Mouse (Mus musculus) ES-E14 (cell line): Measurements from ENCODE around the gene Srpr.

Experiments used
- CHD2 ChIP-seq: IDR thresholded peaks from 2 replicates; pipeline ENCODE4 v1.6.1; 2014; ENCODE audit warnings: mild to moderate bottlenecking, low read depth, low read length, inconsistent platforms
- HCFC1 ChIP-seq: IDR thresholded peaks from 2 replicates; pipeline ENCODE4 v1.6.1; 2012; ENCODE audit warnings: low read length, inconsistent platforms, borderline replicate concordance; ENCODE audit not compliant: insufficient read depth
- MAFK ChIP-seq: IDR thresholded peaks from 2 replicates; pipeline ENCODE4 v1.6.1; 2014; ENCODE audit warnings: mild to moderate bottlenecking, low read depth, low read length, inconsistent platforms; ENCODE audit not compliant: insufficient read depth
- ZC3H11A ChIP-seq: IDR thresholded peaks from 2 replicates; pipeline ENCODE4 v1.6.1; 2012; ENCODE audit warnings: low read depth, mild to moderate bottlenecking, inconsistent platforms, low read length, borderline replicate concordance
- ZNF384 ChIP-seq: IDR thresholded peaks from 2 replicates; pipeline ENCODE4 v1.6.1; 2012; ENCODE audit warnings: low read depth, low read length, inconsistent platforms

DNA sequence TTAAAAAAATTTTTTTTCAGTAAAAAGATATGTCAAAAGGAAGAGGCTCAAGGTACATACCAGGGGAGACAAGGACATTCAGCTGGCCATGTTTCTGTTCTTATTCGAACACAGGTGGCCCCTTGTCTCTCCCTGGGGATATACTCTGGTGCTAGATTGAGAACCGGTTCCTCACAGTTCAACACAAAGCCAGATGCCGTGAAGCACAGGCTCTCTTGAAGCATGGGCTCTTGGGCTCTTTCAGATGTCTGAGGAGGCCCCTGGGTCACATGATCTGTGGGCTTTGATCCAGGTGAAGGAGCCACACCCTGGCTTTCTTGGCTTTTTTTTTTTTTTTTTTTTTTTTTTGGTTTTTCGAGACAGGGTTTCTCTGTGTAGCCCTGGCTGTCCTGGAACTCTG, 13.5 kb upstream of the Srpr start:
- no peak for TF ChIP-seq HCFC1
- TF ChIP-seq ZC3H11A, result no peak
- TF ChIP-seq ZNF384, result peak; percentile 65
- no peak for TF ChIP-seq CHD2
- TF ChIP-seq MAFK, result no peak
